Mouse (Mus musculus): ENCODE results near the gene Camk2b. TPM values are rescaled to one million over a fixed set of nuclear protein-coding genes. Genes with fewer than 3 reads are reported as not detected.
A peak's percentile ranks its signal among the peaks of the same experiment; 100 is the strongest.

Gene Camk2b
- polyA plus RNA-seq, 1 experiment from 2014 or later = 1.6 TPM

GRCm38 (mm10) chr11:5968223-5968622 lies 97.9 kb downstream of the Camk2b start:
- Histone ChIP-seq H3K27ac (replicated peaks) (peak overlapping the region; percentile 60), H3K36me3 (replicated peaks) (peaks cover 88% of the 10 kb centered on the region), H3K9me3 (no peaks in the 10 kb centered on the region), H3K27me3 (replicated peaks; ENCODE audit: low read depth, poor library complexity, severe bottlenecking) (no peaks in the 10 kb centered on the region), H3K4me1 (peaks cover 54% of the 10 kb centered on the region), H3K4me3 (no peak overlapping the region)
- 48% methylated on average over 6 of the region's 6 CpGs for WGBS
- DNase-seq (ENCODE audit: low spot score) = peak; percentile 53

GRCm38 (mm10) chr11:5966751-5967150 lies 99.4 kb downstream of the Camk2b start:
- H3K36me3 ChIP-seq (replicated peaks) = peaks cover 98% of the 10 kb centered on the region
- WGBS = 83% methylated on average over 3 of the region's 3 CpGs

GRCm38 (mm10) chr11:5965865-5966264 lies 100.3 kb downstream of the Camk2b start:
- 84% methylated on average over 11 of the region's 11 CpGs for WGBS
- no peak for DNase-seq (ENCODE audit: low spot score)
- no peak overlapping the region for H3K4me3 ChIP-seq
- H3K9me3 ChIP-seq = no peaks in the 10 kb centered on the region
- peaks cover 30% of the 10 kb centered on the region for H3K4me1 ChIP-seq
- no peaks in the 10 kb centered on the region for H3K27me3 ChIP-seq (replicated peaks; ENCODE audit: low read depth, poor library complexity, severe bottlenecking)
- H3K27ac ChIP-seq (replicated peaks) = no peak overlapping the region
- H3K36me3 ChIP-seq (replicated peaks) = peaks cover 100% of the 10 kb centered on the region

More at GRCm38 (mm10) chr11:5966751-5967150, 99.4 kb downstream of the Camk2b start:
- Histone ChIP-seq H3K27me3 (replicated peaks; ENCODE audit: low read depth, poor library complexity, severe bottlenecking) (no peaks in the 10 kb centered on the region), H3K27ac (replicated peaks) (no peak overlapping the region; the same call in 1 of the 2 replicates), H3K9me3 (no peaks in the 10 kb centered on the region), H3K4me1 (peaks cover 39% of the 10 kb centered on the region), H3K4me3 (no peak overlapping the region)
- no peak for DNase-seq (ENCODE audit: low spot score)

- no peak for DNase-seq (ENCODE audit: low spot score)
- no peaks in the 10 kb centered on the region for H3K9me3 ChIP-seq
- WGBS = 85% methylated on average over 2 of the region's 2 CpGs
- H3K36me3 ChIP-seq (replicated peaks) = peaks cover 73% of the 10 kb centered on the region
- H3K27ac ChIP-seq (replicated peaks) = no peak overlapping the region
- H3K4me3 ChIP-seq = no peak overlapping the region
- no peaks in the 10 kb centered on the region for H3K27me3 ChIP-seq (replicated peaks; ENCODE audit: low read depth, poor library complexity, severe bottlenecking)
- peaks cover 18% of the 10 kb centered on the region for H3K4me1 ChIP-seq
Measured at GRCm38 (mm10) chr11:5960051-5960450, 106.1 kb downstream of the Camk2b start.

- DNase-seq (ENCODE audit: low spot score) = peak; percentile 97
- Histone ChIP-seq H3K4me1 (peaks cover 23% of the 10 kb centered on the region), H3K36me3 (replicated peaks) (peaks cover 30% of the 10 kb centered on the region), H3K27ac (replicated peaks) (peak within 1 kb of the TSS; percentile 92), H3K9me3 (no peaks in the 10 kb centered on the region), H3K27me3 (replicated peaks; ENCODE audit: low read depth, poor library complexity, severe bottlenecking) (no peaks in the 10 kb centered on the region), H3K4me3 (peak within 1 kb of the TSS; percentile 75)
- WGBS = under 1% methylated on average over 71 of the region's 71 CpGs
Measured at GRCm38 (mm10) chr11:5955546-5956276, 110.5 kb downstream of the Camk2b start, which contains the start of gene Ykt6. Ykt6 (plus strand) TSS chr11:5955693.

GRCm38 (mm10) chr11:5954965-5955504 lies 111.1 kb downstream of the Camk2b start:
- Histone ChIP-seq H3K4me1 (peaks cover 25% of the 10 kb centered on the region), H3K4me3 (peak overlapping the region; percentile 75), H3K36me3 (replicated peaks) (peaks cover 23% of the 10 kb centered on the region), H3K27me3 (replicated peaks; ENCODE audit: low read depth, poor library complexity, severe bottlenecking) (no peaks in the 10 kb centered on the region), H3K9me3 (no peaks in the 10 kb centered on the region), H3K27ac (replicated peaks) (peak overlapping the region; percentile 92)
- DNase-seq (ENCODE audit: low spot score) = peak; percentile 61
- 7% methylated on average over 7 of the region's 7 CpGs for WGBS

- DNase-seq (ENCODE audit: low spot score) = no peak
- peaks cover 31% of the 10 kb centered on the region for H3K4me1 ChIP-seq
Measured at GRCm38 (mm10) chr11:5954435-5954834, 111.7 kb downstream of the Camk2b start.

GRCm38 (mm10) chr11:5953130-5953765 lies 112.9 kb downstream of the Camk2b start:
- DNase-seq (ENCODE audit: low spot score) = no peak
- Histone ChIP-seq H3K36me3 (replicated peaks) (peaks cover 10% of the 10 kb centered on the region), H3K9me3 (no peaks in the 10 kb centered on the region), H3K27me3 (replicated peaks; ENCODE audit: low read depth, poor library complexity, severe bottlenecking) (no peaks in the 10 kb centered on the region), H3K4me3 (no peak overlapping the region), H3K4me1 (peaks cover 43% of the 10 kb centered on the region), H3K27ac (replicated peaks) (no peak overlapping the region)
- 34% methylated on average over 8 of the region's 8 CpGs for WGBS

More at GRCm38 (mm10) chr11:5954435-5954834, 111.7 kb downstream of the Camk2b start:
- H3K9me3 ChIP-seq = no peaks in the 10 kb centered on the region
- H3K27ac ChIP-seq (replicated peaks) = no peak overlapping the region
- H3K36me3 ChIP-seq (replicated peaks) = peaks cover 18% of the 10 kb centered on the region
- peak overlapping the region; percentile 75; the same call in 1 of the 2 replicates for H3K4me3 ChIP-seq
- H3K27me3 ChIP-seq (replicated peaks; ENCODE audit: low read depth, poor library complexity, severe bottlenecking) = no peaks in the 10 kb centered on the region
- WGBS = 83% methylated on average over 5 of the region's 5 CpGs

- WGBS = 93% methylated on average over 5 of the region's 5 CpGs
- Histone ChIP-seq H3K4me1 (peaks cover 50% of the 10 kb centered on the region), H3K9me3 (no peaks in the 10 kb centered on the region), H3K27me3 (replicated peaks; ENCODE audit: low read depth, poor library complexity, severe bottlenecking) (no peaks in the 10 kb centered on the region), H3K27ac (replicated peaks) (no peak overlapping the region), H3K4me3 (no peak overlapping the region), H3K36me3 (replicated peaks) (peaks cover 5% of the 10 kb centered on the region)
- DNase-seq (ENCODE audit: low spot score) = no peak
Measured at GRCm38 (mm10) chr11:5952501-5952900, 113.7 kb downstream of the Camk2b start.

GRCm38 (mm10) chr11:5949586-5950352 lies 116.4 kb downstream of the Camk2b start, which contains the start of gene Gck:
Gck (minus strand) TSS chr11:5950081.
- no peak for DNase-seq (ENCODE audit: low spot score)
- peak within 1 kb of the TSS; percentile 77 for H3K27ac ChIP-seq (replicated peaks)

GRCm38 (mm10) chr11:5948546-5949250 lies 117.5 kb downstream of the Camk2b start:
- Histone ChIP-seq H3K4me1 (peaks cover 33% of the 10 kb centered on the region), H3K4me3 (peak overlapping the region; percentile 18; the same call in 1 of the 2 replicates), H3K27me3 (replicated peaks; ENCODE audit: low read depth, poor library complexity, severe bottlenecking) (no peaks in the 10 kb centered on the region), H3K27ac (replicated peaks) (peak overlapping the region; percentile 77), H3K36me3 (replicated peaks) (no peaks in the 10 kb centered on the region), H3K9me3 (no peaks in the 10 kb centered on the region)
- WGBS = 44% methylated on average over 10 of the region's 10 CpGs
- peak; percentile 67 for DNase-seq (ENCODE audit: low spot score)

More at GRCm38 (mm10) chr11:5949586-5950352, 116.4 kb downstream of the Camk2b start, which contains the start of gene Gck:
- Histone ChIP-seq H3K4me3 (peak within 1 kb of the TSS; percentile 18; the same call in 1 of the 2 replicates), H3K27me3 (replicated peaks; ENCODE audit: low read depth, poor library complexity, severe bottlenecking) (no peaks in the 10 kb centered on the region), H3K9me3 (no peaks in the 10 kb centered on the region), H3K36me3 (replicated peaks) (no peaks in the 10 kb centered on the region), H3K4me1 (peaks cover 35% of the 10 kb centered on the region)
- WGBS = 71% methylated on average over 8 of the region's 8 CpGs
